Mouse (Mus musculus) adipocyte (in vitro differentiated cells): ENCODE data around the gene Gm5286.
"Not testable (repeated sequence)": the region's sequence is repeated elsewhere in the genome, so short reads cannot be mapped to it uniquely, and the experiment has no call there.

ENCODE experiments used
- DNase-seq: peaks from one replicate; pipeline ENCODE4 v3.0.0-alpha.2; 2016; ENCODE audit warnings: low spot score

The Gm5286 gene

GRCm38 (mm10) chr3:94196414-94196813 lies at the start of gene Gm5286:
Gene Gm5286, plus strand, starts transcription at chr3:94196714.
- not testable (repeated sequence) for DNase-seq

GRCm38 (mm10) chr3:94167351-94167750 lies 29.2 kb upstream of the Gm5286 start:
- not testable (repeated sequence) for DNase-seq

GRCm38 (mm10) chr3:94178093-94178492 lies 18.4 kb upstream of the Gm5286 start, which contains the start of gene Gm10696:
Gene Gm10696, minus strand, starts transcription at chr3:94178193.
- not testable (repeated sequence) for DNase-seq
